Mouse (Mus musculus) embryonic facial prominence, embryonic 13.5 days (tissue): ENCODE data around the gene Adam33. TPM values are rescaled to one million over a fixed set of nuclear protein-coding genes. Genes with fewer than 3 reads are reported as not detected.

Experiments
- ATAC-seq: fragments of 200-750 bp; cut with Nextera tagmentation; 2 replicates; pipeline ENCODE4 v1.8.0; 2017; ENCODE audit warnings: low read depth; ENCODE audit not compliant: insufficient number of reproducible peaks, insufficient read depth, low FRiP score, low TSS enrichment
- H3K27ac ChIP-seq: fragments of 300-500 bp; sonication (generic); 2 replicates; pipeline ENCODE4 v1.5.1; 2015; ENCODE audit warnings: moderate library complexity, mild to moderate bottlenecking, inconsistent platforms
- H3K27me3 ChIP-seq: fragments of 300-500 bp; sonication (generic); 2 replicates; pipeline ENCODE4 v1.6.1; 2015; ENCODE audit warnings: mild to moderate bottlenecking, inconsistent platforms
- H3K36me3 ChIP-seq: fragments of 300-500 bp; sonication (generic); 2 replicates; pipeline ENCODE4 v1.6.1; 2015; ENCODE audit warnings: mild to moderate bottlenecking, inconsistent platforms
- H3K4me1 ChIP-seq: fragments of 300-500 bp; sonication (generic); 2 replicates; pipeline ENCODE4 v1.6.1; 2015; ENCODE audit warnings: inconsistent platforms
- H3K4me2 ChIP-seq: fragments of 300-500 bp; sonication (generic); 2 replicates; pipeline ENCODE4 v1.6.1; 2015; ENCODE audit warnings: moderate library complexity, mild to moderate bottlenecking, inconsistent platforms
- H3K4me3 ChIP-seq: fragments of 300-500 bp; sonication (generic); 2 replicates; pipeline ENCODE4 v1.5.1; 2015; ENCODE audit warnings: mild to moderate bottlenecking, inconsistent platforms
- H3K9ac ChIP-seq: fragments of 300-500 bp; sonication (generic); 2 replicates; pipeline ENCODE4 v1.6.1; 2015; ENCODE audit warnings: mild to moderate bottlenecking, inconsistent platforms
- H3K9me3 ChIP-seq: fragments of 300-500 bp; sonication (generic); 2 replicates; pipeline ENCODE4 v1.6.1; 2016; ENCODE audit warnings: inconsistent platforms
- WGBS: fragments of 180-500 bp; shearing (Covaris S2); methylation state at CpG from one replicate; pipeline ENCODE4 v1.1.7; 2015; ENCODE audit warnings: mixed read lengths; 5-methylcytosine and 5-hydroxymethylcytosine counted together
- microRNA-seq: library from miRNA; unstranded; fragments of <30 nt; microRNA quantifications from one replicate; pipeline ENCODE4, GENCODE M21; 2016
- polyA plus RNA-seq: library from polyadenylated mRNA; unstranded; fragments of >200 nt; fragmentation: Nextera tagmentation; extraction: Ambion mirVana; gene quantifications from 2 replicates; pipeline ENCODE4 v1.2.1, GENCODE M21; 2015

Gene Adam33
- polyA plus RNA-seq, 1 experiment from 2014 or later = 30.0 TPM

- H3K36me3 ChIP-seq = peaks cover 69% of the 10 kb centered on the region
Observed at GRCm38 (mm10) chr2:131025230-131025629, 38.4 kb downstream of the Adam33 start.

DNA sequence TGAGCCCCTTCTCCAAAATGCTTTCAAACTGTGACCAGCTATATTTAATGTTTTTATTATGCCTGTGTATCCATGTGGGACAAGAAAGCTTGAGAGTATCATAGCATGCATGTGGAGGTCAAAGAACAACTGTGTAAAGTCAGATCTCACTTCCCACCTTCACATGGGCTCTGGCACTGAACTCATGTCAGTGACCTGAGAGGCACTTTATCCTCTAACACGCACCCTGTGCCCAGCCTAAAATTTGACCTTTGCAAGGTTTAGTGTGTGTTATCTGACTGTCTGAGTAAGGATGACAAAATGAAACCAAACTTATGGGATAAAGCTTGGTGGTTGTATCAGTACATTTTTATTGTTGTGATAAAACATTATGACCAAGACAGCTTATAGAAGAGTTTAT lies 53.0 kb downstream of the Adam33 start:
- ATAC-seq = no peak
- Histone ChIP-seq H3K36me3 (peaks cover 59% of the 10 kb centered on the region), H3K27me3 (no peaks in the 10 kb centered on the region), H3K27ac (no peak overlapping the region), H3K4me3 (no peak overlapping the region), H3K4me1 (no peaks in the 10 kb centered on the region), H3K4me2 (no peak overlapping the region), H3K9me3 (no peaks in the 10 kb centered on the region), H3K9ac (no peak overlapping the region)
- 88% methylated on average over 1 of the region's 1 CpGs for WGBS

More at GRCm38 (mm10) chr2:131025230-131025629, 38.4 kb downstream of the Adam33 start:
- Histone ChIP-seq H3K4me2 (no peak overlapping the region), H3K4me1 (no peaks in the 10 kb centered on the region), H3K27me3 (no peaks in the 10 kb centered on the region), H3K4me3 (no peak overlapping the region), H3K9me3 (no peaks in the 10 kb centered on the region), H3K27ac (no peak overlapping the region), H3K9ac (no peak overlapping the region)
- no peak for ATAC-seq
- WGBS = 93% methylated on average over 2 of the region's 2 CpGs

DNA sequence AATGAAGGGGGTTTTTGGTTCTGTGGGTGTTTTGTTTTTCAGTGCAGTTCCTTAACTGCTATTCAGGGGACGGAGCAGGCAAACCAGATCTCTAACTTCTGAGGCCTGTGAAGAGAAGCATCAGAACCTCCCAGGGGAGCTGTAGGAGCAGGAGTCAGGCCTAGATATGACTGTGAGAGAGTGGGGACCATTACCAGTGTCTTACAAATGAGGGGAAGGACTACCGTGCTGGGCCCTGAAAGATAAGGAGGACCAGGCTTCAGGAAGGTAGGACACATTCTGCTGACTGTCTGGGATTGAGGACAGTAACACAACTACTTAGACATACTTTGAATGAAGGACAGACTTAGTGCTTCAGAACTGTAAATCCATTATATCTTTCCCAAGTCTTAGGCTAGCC lies 54.5 kb downstream of the Adam33 start:
- Histone ChIP-seq H3K4me2 (no peak overlapping the region), H3K4me1 (no peaks in the 10 kb centered on the region), H3K36me3 (peaks cover 58% of the 10 kb centered on the region), H3K27ac (no peak overlapping the region), H3K27me3 (no peaks in the 10 kb centered on the region), H3K4me3 (no peak overlapping the region), H3K9me3 (no peaks in the 10 kb centered on the region), H3K9ac (no peak overlapping the region)
- no peak for ATAC-seq
- WGBS = 80% methylated on average over 2 of the region's 2 CpGs

Small RNA genes lying within 50 kb of the gene (microRNA-seq; reads per million reads assigned to microRNA genes)
- gene Mir6973b = not detected

Other genes with a start within 250 kb of the Adam33 start
- 43.2 and 49.5 TPM in 2 replicates for gene 4930402H24Rik, start 157.4 kb downstream of the Adam33 start, polyA plus RNA-seq
- 9.6 and 10.7 TPM in 2 replicates for gene Atrn, start 157.3 kb downstream of the Adam33 start, polyA plus RNA-seq
- 35.4 and 42.7 TPM in 2 replicates for gene Gfra4, start 20.7 kb downstream of the Adam33 start, polyA plus RNA-seq
- 0.07 and 0.18 TPM in 2 replicates for gene Siglec1, start 23.0 kb upstream of the Adam33 start, polyA plus RNA-seq
- gene Hspa12b, start 63.5 kb upstream of the Adam33 start, polyA plus RNA-seq = 18.2 TPM in 2 replicates
- not detected in 2 replicates for gene Gm11037, start 69.7 kb upstream of the Adam33 start, polyA plus RNA-seq
- 67.5 and 71.4 TPM in 2 replicates for gene 1700037H04Rik, start 96.3 kb upstream of the Adam33 start, polyA plus RNA-seq
- gene Cenpb, start 116.3 kb upstream of the Adam33 start, polyA plus RNA-seq = 12.3 and 12.4 TPM in 2 replicates
- gene Cdc25b, start 123.1 kb upstream of the Adam33 start, polyA plus RNA-seq = 53.8 and 57.5 TPM in 2 replicates
- 4.4 and 5.1 TPM in 2 replicates for gene Spef1, start 123.5 kb upstream of the Adam33 start, polyA plus RNA-seq
- gene Ap5s1, start 143.3 kb upstream of the Adam33 start, polyA plus RNA-seq = 26.4 and 28.5 TPM in 2 replicates
- gene Mavs, start 170.2 kb upstream of the Adam33 start, polyA plus RNA-seq = 15.9 and 16.1 TPM in 2 replicates
- gene Pank2, start 198.7 kb upstream of the Adam33 start, polyA plus RNA-seq = 43.3 and 45.7 TPM in 2 replicates